Mouse (Mus musculus) limb, embryonic 12.5 days (tissue): ENCODE measurements around the gene Olfr593. TPM values are rescaled to one million over a fixed set of nuclear protein-coding genes. Genes with fewer than 3 reads are reported as not detected.
"Not testable (repeated sequence)": the region's sequence is repeated elsewhere in the genome, so short reads cannot be mapped to it uniquely, and the experiment has no call there.

Experiments used
- ATAC-seq: fragments of 200-750 bp; cut with Nextera tagmentation; 2 replicates; pipeline ENCODE4 v1.8.0; 2017; ENCODE audit warnings: low read depth, moderate TSS enrichment; ENCODE audit not compliant: insufficient number of reproducible peaks, insufficient read depth, low FRiP score, low TSS enrichment
- H3K27ac ChIP-seq: fragments of 300-500 bp; sonication (generic); 2 replicates; pipeline ENCODE4 v1.5.1; 2016; ENCODE audit warnings: mild to moderate bottlenecking, moderate library complexity
- H3K27me3 ChIP-seq: fragments of 300-500 bp; sonication (generic); 2 replicates; pipeline ENCODE4 v1.6.1; 2016; ENCODE audit warnings: mild to moderate bottlenecking, moderate library complexity
- H3K36me3 ChIP-seq: fragments of 300-500 bp; sonication (generic); 2 replicates; pipeline ENCODE4 v1.6.1; 2016; ENCODE audit warnings: mild to moderate bottlenecking, moderate library complexity
- H3K4me1 ChIP-seq: fragments of 300-500 bp; sonication (generic); replicated peaks from 2 replicates; pipeline ENCODE4 v1.6.1; 2016
- H3K4me2 ChIP-seq: fragments of 300-500 bp; sonication (generic); 2 replicates; pipeline ENCODE4 v1.6.1; 2016; ENCODE audit warnings: mild to moderate bottlenecking, moderate library complexity
- H3K4me3 ChIP-seq: fragments of 300-500 bp; sonication (generic); replicated peaks from 2 replicates; pipeline ENCODE4 v1.5.1; 2016; ENCODE audit warnings: mild to moderate bottlenecking
- H3K9ac ChIP-seq: fragments of 300-500 bp; sonication (generic); replicated peaks from 2 replicates; pipeline ENCODE4 v1.6.1; 2016; ENCODE audit warnings: mild to moderate bottlenecking, moderate library complexity
- H3K9me3 ChIP-seq: fragments of 300-500 bp; sonication (generic); 2 replicates; pipeline ENCODE4 v1.6.1; 2016; ENCODE audit warnings: mild to moderate bottlenecking, moderate library complexity
- WGBS: fragments of 180-500 bp; shearing (Covaris S2); methylation state at CpG from one replicate; pipeline ENCODE4 v1.1.7; 2016; 5-methylcytosine and 5-hydroxymethylcytosine counted together
- microRNA-seq: library from miRNA; unstranded; fragments of <30 nt; microRNA quantifications from one replicate; pipeline ENCODE4, GENCODE M21; 2017
- polyA plus RNA-seq: library from polyadenylated mRNA; unstranded; fragments of >200 nt; fragmentation: Nextera tagmentation; extraction: Ambion mirVana; gene quantifications from 2 replicates; pipeline ENCODE4 v1.2.1, GENCODE M21; 2016

Olfr593 gene
- not detected in 2 replicates for polyA plus RNA-seq

DNA sequence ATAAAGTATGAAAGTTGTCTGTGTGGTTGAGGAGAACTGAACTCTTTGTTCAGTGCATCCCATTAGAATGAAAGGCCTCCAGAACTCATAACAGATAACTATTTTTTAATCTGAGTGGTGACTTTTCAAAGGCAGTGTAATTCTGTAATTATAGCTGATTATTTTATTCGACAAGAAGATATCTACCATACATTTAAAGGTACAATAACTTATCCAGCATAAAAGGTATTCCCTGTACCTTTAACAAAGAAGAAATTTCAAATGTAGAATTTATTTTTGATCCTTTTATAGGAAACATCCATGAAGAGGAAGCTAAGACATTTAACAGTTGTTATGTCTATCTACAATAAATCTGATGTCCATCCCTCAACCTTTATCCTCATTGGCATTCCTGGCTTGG lies at the start of gene Olfr593:
TSS of gene Olfr593 (plus strand) at position 301 of the 400 bp plus-strand sequence.
- no peak within 1 kb of the TSS for H3K27ac ChIP-seq
- no peaks in the 10 kb centered on the region for H3K36me3 ChIP-seq
- no peaks in the 10 kb centered on the region for H3K4me1 ChIP-seq
- H3K9ac ChIP-seq = no peak within 1 kb of the TSS
- no peak within 1 kb of the TSS for H3K4me3 ChIP-seq
- no peak within 1 kb of the TSS for H3K4me2 ChIP-seq
- ATAC-seq = no peak
- H3K27me3 ChIP-seq = no peaks in the 10 kb centered on the region
- WGBS = 76% methylated on average over 1 of the region's 1 CpGs
- H3K9me3 ChIP-seq = no peaks in the 10 kb centered on the region

DNA sequence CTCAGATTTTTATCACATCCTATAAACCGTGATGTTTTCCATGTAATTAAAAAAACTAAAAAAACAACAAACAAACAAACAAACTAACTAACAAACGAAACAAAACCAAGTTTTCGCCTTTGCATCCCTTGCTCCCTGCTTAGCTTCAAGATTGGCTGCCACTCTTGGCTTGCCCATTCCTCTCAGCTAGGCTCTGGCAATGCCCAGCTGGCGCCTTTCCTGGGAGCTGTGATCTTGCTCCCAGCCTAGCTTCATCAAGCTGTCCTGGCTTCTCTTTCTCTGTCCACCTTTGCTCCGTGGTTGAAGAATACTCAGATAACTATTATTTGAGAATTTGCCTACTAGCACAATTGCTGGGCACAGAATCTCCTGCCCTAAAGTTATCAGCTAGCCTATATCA lies 42.0 kb upstream of the Olfr593 start:
- Histone ChIP-seq H3K27me3 (no peaks in the 10 kb centered on the region), H3K27ac (no peak overlapping the region), H3K4me3 (no peak overlapping the region), H3K4me2 (no peak overlapping the region), H3K9ac (no peak overlapping the region), H3K9me3 (peaks cover 5% of the 10 kb centered on the region; the same call in 1 of the 2 replicates), H3K4me1 (no peaks in the 10 kb centered on the region), H3K36me3 (no peaks in the 10 kb centered on the region)
- 74% methylated on average over 5 of the region's 5 CpGs for WGBS
- no peak for ATAC-seq

DNA sequence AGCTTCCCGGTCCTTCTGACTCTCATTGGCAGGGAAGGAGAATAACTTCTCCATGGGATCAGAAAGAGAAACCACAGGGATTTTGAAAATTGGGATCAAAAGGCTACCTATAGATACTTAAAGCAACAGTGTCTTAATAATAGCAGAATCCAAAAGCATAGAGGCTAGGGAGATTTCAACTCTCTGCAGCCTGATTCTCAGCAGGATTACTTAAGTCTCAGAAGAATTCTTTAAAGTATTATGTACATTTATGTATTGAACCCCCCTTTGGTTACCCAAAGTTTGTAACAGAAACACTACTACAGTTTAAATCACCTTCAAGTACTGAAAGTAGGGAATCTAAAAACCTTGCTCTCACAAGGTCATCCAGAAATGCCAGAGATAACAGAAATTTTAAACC lies 33.4 kb upstream of the Olfr593 start, which contains the start of gene Olfr591:
TSS of gene Olfr591 (minus strand) at position 101 of the 400 bp plus-strand sequence.
- 76% methylated on average over 1 of the region's 1 CpGs for WGBS

DNA sequence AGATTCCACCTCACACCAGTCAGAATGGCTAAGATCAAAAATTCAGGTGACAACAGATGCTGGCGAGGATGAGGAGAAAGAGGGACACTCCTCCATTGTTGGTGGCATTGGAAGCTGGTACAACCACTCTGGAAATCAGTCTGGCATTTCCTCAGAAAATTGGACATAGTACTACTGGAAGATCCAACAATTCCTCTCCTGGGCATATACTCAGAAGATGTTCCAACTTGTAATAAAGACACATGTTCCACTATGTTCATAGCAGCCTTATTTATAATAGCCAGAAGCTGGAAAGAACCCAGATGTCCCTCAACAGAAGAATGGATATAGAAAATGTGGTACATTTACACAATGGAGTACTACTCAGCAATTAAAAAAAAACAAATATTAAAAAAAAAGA lies 27.2 kb upstream of the Olfr593 start, which contains the start of gene Olfr592:
TSS of gene Olfr592 (plus strand) at position 301 of the 400 bp plus-strand sequence.
- not testable (repeated sequence) for H3K27me3 ChIP-seq, H3K27ac ChIP-seq, H3K9me3 ChIP-seq, H3K36me3 ChIP-seq, H3K4me3 ChIP-seq, H3K9ac ChIP-seq, H3K4me2 ChIP-seq, H3K4me1 ChIP-seq, ATAC-seq
- 81% methylated on average over 1 of the region's 1 CpGs for WGBS

More for the DNA sequence above, 33.4 kb upstream of the Olfr593 start, which contains the start of gene Olfr591:
- H3K4me1 ChIP-seq = no peaks in the 10 kb centered on the region
- no peaks in the 10 kb centered on the region for H3K27me3 ChIP-seq
- peaks cover 5% of the 10 kb centered on the region; the same call in 1 of the 2 replicates for H3K9me3 ChIP-seq
- H3K9ac ChIP-seq = no peak within 1 kb of the TSS
- H3K36me3 ChIP-seq = no peaks in the 10 kb centered on the region
- no peak within 1 kb of the TSS for H3K4me3 ChIP-seq
- ATAC-seq = no peak
- H3K4me2 ChIP-seq = no peak within 1 kb of the TSS
- H3K27ac ChIP-seq = no peak within 1 kb of the TSS

DNA sequence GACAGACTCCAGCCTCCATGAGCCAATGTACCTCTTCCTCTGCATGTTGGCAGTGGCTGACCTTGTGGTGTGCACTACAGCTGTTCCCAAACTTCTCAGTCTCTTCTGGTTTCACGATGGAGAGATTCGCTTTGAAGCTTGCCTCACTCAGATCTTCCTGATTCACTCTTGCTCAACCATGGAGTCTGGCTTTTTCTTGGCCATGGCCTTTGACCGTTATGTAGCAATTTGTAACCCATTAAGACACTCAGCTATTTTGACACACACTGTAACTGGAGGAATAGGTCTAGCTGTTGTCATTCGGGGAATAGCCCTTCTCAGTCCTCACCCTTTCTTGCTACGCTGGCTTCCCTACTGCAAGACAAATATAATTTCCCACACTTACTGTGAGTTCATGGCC lies 388 bp downstream of the Olfr593 start:
- not testable (repeated sequence) for H3K4me1 ChIP-seq

DNA sequence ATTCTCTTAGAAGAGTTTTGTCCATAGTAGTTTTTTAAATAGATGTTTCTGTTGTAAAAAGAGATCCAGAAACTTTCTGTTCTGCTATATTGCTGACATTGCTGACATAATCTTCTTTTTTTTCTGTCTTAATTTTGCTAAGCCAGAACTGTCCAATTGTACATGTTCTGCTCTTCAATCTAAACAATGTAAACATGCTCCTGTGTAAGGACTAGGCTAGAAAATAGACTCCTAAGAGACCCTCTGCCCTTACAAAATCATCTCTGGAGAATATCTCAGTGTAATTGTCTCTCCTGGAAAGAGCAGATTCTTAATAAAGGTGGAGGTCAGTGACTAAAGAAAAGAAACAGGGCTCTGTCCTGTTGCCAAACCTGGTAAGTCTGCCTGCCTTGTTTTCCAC lies 5.0 kb downstream of the Olfr593 start, which contains the start of gene Olfr594:
TSS of gene Olfr594 (plus strand) at position 301 of the 400 bp plus-strand sequence.
- no peak within 1 kb of the TSS for H3K27ac ChIP-seq
- no peaks in the 10 kb centered on the region for H3K36me3 ChIP-seq
- H3K4me3 ChIP-seq = no peak within 1 kb of the TSS
- no peak within 1 kb of the TSS for H3K4me2 ChIP-seq
- ATAC-seq = no peak
- no peaks in the 10 kb centered on the region for H3K9me3 ChIP-seq
- H3K4me1 ChIP-seq = no peaks in the 10 kb centered on the region
- H3K27me3 ChIP-seq = no peaks in the 10 kb centered on the region
- H3K9ac ChIP-seq = no peak within 1 kb of the TSS

More for the DNA sequence above, 388 bp downstream of the Olfr593 start:
- WGBS = 89% methylated on average over 5 of the region's 5 CpGs
- ATAC-seq, H3K4me3 ChIP-seq, H3K9ac ChIP-seq, H3K27me3 ChIP-seq, H3K4me2 ChIP-seq, H3K27ac ChIP-seq, H3K9me3 ChIP-seq, H3K36me3 ChIP-seq: not testable (repeated sequence)

DNA sequence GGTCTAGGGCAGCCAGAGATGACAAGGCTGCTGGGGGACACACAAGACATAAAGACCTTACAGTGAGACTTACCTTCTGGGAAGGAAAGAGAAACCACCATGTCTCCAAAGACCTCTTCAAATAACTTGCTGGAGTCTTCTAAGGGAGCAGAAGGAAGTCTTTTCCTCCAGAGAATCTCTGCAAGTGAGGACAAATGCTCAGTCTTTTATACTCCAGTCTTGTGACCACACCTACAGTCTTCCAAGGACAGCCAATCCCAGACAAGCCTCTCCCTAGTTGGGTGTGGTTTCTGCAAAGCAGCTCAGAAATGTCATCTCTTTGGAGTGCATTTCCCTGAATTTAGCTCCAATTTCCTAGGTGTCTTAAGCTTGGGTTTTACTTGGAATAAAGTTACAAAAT lies 40.7 kb downstream of the Olfr593 start, which contains the start of gene Usp17ld:
TSS of gene Usp17ld (minus strand) at position 101 of the 400 bp plus-strand sequence.
- H3K4me3 ChIP-seq, H3K27ac ChIP-seq, H3K36me3 ChIP-seq, H3K27me3 ChIP-seq, H3K9ac ChIP-seq, H3K4me2 ChIP-seq, H3K9me3 ChIP-seq, ATAC-seq, H3K4me1 ChIP-seq: not testable (repeated sequence)

Small RNA genes within 50 kb of the gene (microRNA-seq; reads per million reads assigned to microRNA genes)
- not detected for gene Gm25171

Other genes with a start within 250 kb of the Olfr593 start
- gene Olfr576, start 249.2 kb upstream of the Olfr593 start, polyA plus RNA-seq = not detected in 2 replicates
- gene Olfr577, start 235.9 kb upstream of the Olfr593 start, polyA plus RNA-seq = not detected in 2 replicates
- gene Olfr578, start 222.5 kb upstream of the Olfr593 start, polyA plus RNA-seq = not detected in 2 replicates
- not detected in 2 replicates for gene Olfr582, start 173.8 kb upstream of the Olfr593 start, polyA plus RNA-seq
- not detected in 2 replicates for gene Olfr583, start 160.6 kb upstream of the Olfr593 start, polyA plus RNA-seq
- not detected in 2 replicates for gene Olfr584, start 130.0 kb upstream of the Olfr593 start, polyA plus RNA-seq
- not detected in 2 replicates for gene Olfr585, start 114.1 kb upstream of the Olfr593 start, polyA plus RNA-seq
- not detected in 2 replicates for gene Olfr586, start 86.2 kb upstream of the Olfr593 start, polyA plus RNA-seq
- not detected in 2 replicates for gene Olfr588-ps1, start 71.0 kb upstream of the Olfr593 start, polyA plus RNA-seq
- not detected in 2 replicates for gene Olfr589, start 55.5 kb upstream of the Olfr593 start, polyA plus RNA-seq
- gene Olfr591, start 33.5 kb upstream of the Olfr593 start, polyA plus RNA-seq = not detected in 2 replicates
- not detected in 2 replicates for gene Olfr592, start 27.1 kb upstream of the Olfr593 start, polyA plus RNA-seq
- not detected in 2 replicates for gene Olfr594, start 5.1 kb downstream of the Olfr593 start, polyA plus RNA-seq
- not detected in 2 replicates for gene Usp17ld, start 40.6 kb downstream of the Olfr593 start, polyA plus RNA-seq
- gene Olfr596, start 93.8 kb downstream of the Olfr593 start, polyA plus RNA-seq = not detected in 2 replicates
- not detected in 2 replicates for gene Olfr597, start 104.5 kb downstream of the Olfr593 start, polyA plus RNA-seq
- gene Olfr598, start 111.7 kb downstream of the Olfr593 start, polyA plus RNA-seq = not detected in 2 replicates
- not detected in 2 replicates for gene Olfr599, start 124.1 kb downstream of the Olfr593 start, polyA plus RNA-seq
- gene Olfr600, start 137.8 kb downstream of the Olfr593 start, polyA plus RNA-seq = not detected in 2 replicates
- not detected in 2 replicates for gene Olfr601, start 150.8 kb downstream of the Olfr593 start, polyA plus RNA-seq
- gene Olfr603, start 174.3 kb downstream of the Olfr593 start, polyA plus RNA-seq = not detected in 2 replicates
- gene Usp17lc, start 203.2 kb downstream of the Olfr593 start, polyA plus RNA-seq = not detected in 2 replicates
- not detected in 2 replicates for gene Olfr605, start 233.6 kb downstream of the Olfr593 start, polyA plus RNA-seq
- not detected in 2 replicates for gene Olfr606, start 237.2 kb downstream of the Olfr593 start, polyA plus RNA-seq